Mouse (Mus musculus): Measurements from ENCODE around the gene Sema5a.

- TF ChIP-seq POLR2A (IDR thresholded peaks at IDR 0.05; ENCODE audit: borderline replicate concordance, extremely low read depth, insufficient read depth, insufficient read length, poor library complexity, severe bottlenecking) (no peak), CTCF (IDR thresholded peaks at IDR 0.05; ENCODE audit: borderline replicate concordance, extremely low read depth, insufficient read depth, insufficient read length) (no peak)
These were observed 39.7 kb upstream of the Sema5a start for GRCm38 (mm10) chr15:32204908-32205307.

Data from brain, embryonic 14.5 days (tissue).